Mouse (Mus musculus) hindbrain, embryonic 12.5 days (tissue): Measurements from ENCODE around the gene Gm13272. TPM values are rescaled to one million over a fixed set of nuclear protein-coding genes. Genes with fewer than 3 reads are reported as not detected.
"Not testable (repeated sequence)": the region's sequence is repeated elsewhere in the genome, so short reads cannot be mapped to it uniquely, and the experiment has no call there.

Experiments used
- ATAC-seq: fragments of 200-750 bp; cut with Nextera tagmentation; 2 replicates; pipeline ENCODE4 v1.8.0; 2017; ENCODE audit warnings: moderate TSS enrichment; ENCODE audit not compliant: low FRiP score
- H3K27ac ChIP-seq: fragments of 300-500 bp; sonication (generic); 2 replicates; pipeline ENCODE4 v1.5.1; 2016; ENCODE audit warnings: mild to moderate bottlenecking
- H3K27me3 ChIP-seq: fragments of 300-500 bp; sonication (generic); 2 replicates; pipeline ENCODE4 v1.6.1; 2016; ENCODE audit warnings: mild to moderate bottlenecking
- H3K36me3 ChIP-seq: fragments of 300-500 bp; sonication (generic); 2 replicates; pipeline ENCODE4 v1.6.1; 2016; ENCODE audit warnings: mild to moderate bottlenecking
- H3K4me1 ChIP-seq: fragments of 300-500 bp; sonication (generic); 2 replicates; pipeline ENCODE4 v1.6.1; 2016
- H3K4me2 ChIP-seq: fragments of 300-500 bp; sonication (generic); replicated peaks from 2 replicates; pipeline ENCODE4 v1.6.1; 2016; ENCODE audit warnings: mild to moderate bottlenecking
- H3K4me3 ChIP-seq: fragments of 300-500 bp; sonication (generic); 2 replicates; pipeline ENCODE4 v1.5.1; 2016; ENCODE audit warnings: mild to moderate bottlenecking
- H3K9ac ChIP-seq: fragments of 300-500 bp; sonication (generic); 2 replicates; pipeline ENCODE4 v1.6.1; 2016; ENCODE audit warnings: mild to moderate bottlenecking, moderate library complexity
- H3K9me3 ChIP-seq: fragments of 300-500 bp; sonication (generic); replicated peaks from 2 replicates; pipeline ENCODE4 v1.6.1; 2016; ENCODE audit warnings: mild to moderate bottlenecking
- WGBS: fragments of 180-500 bp; shearing (Covaris S2); methylation state at CpG from one replicate; pipeline ENCODE4 v1.1.7; 2016; 5-methylcytosine and 5-hydroxymethylcytosine counted together
- polyA plus RNA-seq: library from polyadenylated mRNA; unstranded; fragments of >200 nt; fragmentation: Nextera tagmentation; extraction: Ambion mirVana; gene quantifications from 2 replicates; pipeline ENCODE4 v1.2.1, GENCODE M21; 2016

Gene Gm13272
- polyA plus RNA-seq, 1 experiment from 2014 or later: not detected

GRCm38 (mm10) chr4:88793936-88794675 is 14.5 kb downstream of the Gm13272 start, which contains the start of gene Gm13275:
TSS of gene Gm13275 (plus strand) at chr4:88794487.
- H3K9me3 ChIP-seq, H3K36me3 ChIP-seq, H3K9ac ChIP-seq, ATAC-seq, H3K27me3 ChIP-seq, H3K4me3 ChIP-seq, H3K4me2 ChIP-seq, H3K4me1 ChIP-seq, H3K27ac ChIP-seq: not testable (repeated sequence)
- 0% methylated on average over 8 of the region's 52 CpGs for WGBS

GRCm38 (mm10) chr4:88797097-88797496 is 17.4 kb downstream of the Gm13272 start, which contains the start of gene Gm13279:
TSS of gene Gm13279 (plus strand) at chr4:88797397.
- not testable (repeated sequence) for H3K27me3 ChIP-seq, H3K4me3 ChIP-seq, H3K4me2 ChIP-seq, H3K36me3 ChIP-seq, H3K4me1 ChIP-seq, H3K9me3 ChIP-seq, H3K9ac ChIP-seq, ATAC-seq, H3K27ac ChIP-seq
- no CpG with 5 or more reads among the region's 28 CpGs for WGBS

- H3K9ac ChIP-seq, H3K27ac ChIP-seq, H3K4me3 ChIP-seq: not testable (repeated sequence)
Observed at GRCm38 (mm10) chr4:88799365-88799764, 19.7 kb downstream of the Gm13272 start, which contains the start of gene Gm13285. TSS of gene Gm13285 (plus strand) at chr4:88799665.

GRCm38 (mm10) chr4:88802954-88803353 is 23.3 kb downstream of the Gm13272 start, which contains the start of gene Gm13287:
TSS of gene Gm13287 (plus strand) at chr4:88803254.
- H3K27me3 ChIP-seq, H3K9ac ChIP-seq, H3K36me3 ChIP-seq, H3K4me3 ChIP-seq, H3K27ac ChIP-seq, H3K4me2 ChIP-seq, H3K9me3 ChIP-seq, ATAC-seq, H3K4me1 ChIP-seq: not testable (repeated sequence)
- whole genome bisulfite sequencing: no CpG with 5 or more reads among the region's 29 CpGs

More at GRCm38 (mm10) chr4:88799365-88799764, 19.7 kb downstream of the Gm13272 start, which contains the start of gene Gm13285:
- H3K4me2 ChIP-seq, H3K4me1 ChIP-seq, H3K27me3 ChIP-seq, H3K36me3 ChIP-seq, H3K9me3 ChIP-seq, ATAC-seq: not testable (repeated sequence)
- 13% methylated on average over 5 of the region's 7 CpGs for WGBS

- not testable (repeated sequence) for H3K27me3 ChIP-seq, H3K9me3 ChIP-seq, H3K36me3 ChIP-seq, H3K9ac ChIP-seq, H3K4me1 ChIP-seq, ATAC-seq, H3K4me3 ChIP-seq, H3K27ac ChIP-seq
- no CpG with 5 or more reads among the region's 8 CpGs for WGBS
- H3K4me2 ChIP-seq: peak within 1 kb of the TSS; percentile 43
Observed at GRCm38 (mm10) chr4:88805231-88805630, 25.6 kb downstream of the Gm13272 start, which contains the start of gene Gm13288. TSS of gene Gm13288 (plus strand) at chr4:88805531.

- not testable (repeated sequence) for H3K9me3 ChIP-seq, H3K27ac ChIP-seq, H3K36me3 ChIP-seq, H3K4me3 ChIP-seq, H3K27me3 ChIP-seq, ATAC-seq, H3K4me1 ChIP-seq, H3K9ac ChIP-seq
- 0% methylated on average over 7 of the region's 34 CpGs for WGBS
- H3K4me2 ChIP-seq: peak overlapping the region; percentile 43
Observed at GRCm38 (mm10) chr4:88805761-88806160, 26.1 kb downstream of the Gm13272 start.

- no peak within 1 kb of the TSS for H3K4me3 ChIP-seq
- whole genome bisulfite sequencing: 69% methylated on average over 3 of the region's 3 CpGs
- H3K36me3 ChIP-seq: no peaks in the 10 kb centered on the region
- H3K4me1 ChIP-seq: no peaks in the 10 kb centered on the region
- H3K27ac ChIP-seq: no peak within 1 kb of the TSS
- no peak within 1 kb of the TSS for H3K4me2 ChIP-seq
- H3K27me3 ChIP-seq: no peaks in the 10 kb centered on the region; the same call in 1 of the 2 replicates
- H3K9ac ChIP-seq: no peak within 1 kb of the TSS
- no peak for ATAC-seq
- no peaks in the 10 kb centered on the region for H3K9me3 ChIP-seq
Observed at GRCm38 (mm10) chr4:88815928-88816327, 36.3 kb downstream of the Gm13272 start, which contains the start of gene Ifna7. TSS of gene Ifna7 (plus strand) at chr4:88816228.

GRCm38 (mm10) chr4:88819659-88820058 is 40.0 kb downstream of the Gm13272 start, which contains the start of gene Ifna11:
TSS of gene Ifna11 (plus strand) at chr4:88819959.
- WGBS: 92% methylated on average over 1 of the region's 1 CpGs
- Histone ChIP-seq H3K9ac (no peak within 1 kb of the TSS), H3K4me1 (no peaks in the 10 kb centered on the region), H3K27me3 (no peaks in the 10 kb centered on the region; the same call in 1 of the 2 replicates), H3K27ac (no peak within 1 kb of the TSS), H3K4me2 (no peak within 1 kb of the TSS), H3K4me3 (no peak within 1 kb of the TSS), H3K36me3 (no peaks in the 10 kb centered on the region), H3K9me3 (no peaks in the 10 kb centered on the region)
- ATAC-seq: no peak

GRCm38 (mm10) chr4:88822995-88823394 is 43.3 kb downstream of the Gm13272 start:
- no peaks in the 10 kb centered on the region for H3K9me3 ChIP-seq
- H3K4me3 ChIP-seq: no peak overlapping the region
- no peaks in the 10 kb centered on the region for H3K4me1 ChIP-seq
- no peaks in the 10 kb centered on the region for H3K36me3 ChIP-seq
- WGBS: 29% methylated on average over 4 of the region's 4 CpGs
- no peak overlapping the region for H3K4me2 ChIP-seq
- no peak overlapping the region for H3K9ac ChIP-seq
- no peaks in the 10 kb centered on the region for H3K27me3 ChIP-seq
- no peak for ATAC-seq
- H3K27ac ChIP-seq: no peak overlapping the region

- not testable (repeated sequence) for H3K9ac ChIP-seq, H3K27ac ChIP-seq, ATAC-seq, H3K9me3 ChIP-seq, H3K36me3 ChIP-seq, H3K27me3 ChIP-seq, H3K4me1 ChIP-seq, H3K4me3 ChIP-seq, H3K4me2 ChIP-seq
Observed at GRCm38 (mm10) chr4:88827116-88827515, 47.5 kb downstream of the Gm13272 start, which contains the start of gene Ifna6. TSS of gene Ifna6 (plus strand) at chr4:88827416.
